Mouse (Mus musculus) layer of hippocampus, postnatal 25 days (tissue): ENCODE results near the gene D1Ertd622e. TPM values are rescaled to one million over a fixed set of nuclear protein-coding genes. Genes with fewer than 3 reads are reported as not detected.

Experiments
- DNase-seq, 2 experiments: peaks; one replicate each; pipeline ENCODE4 v3.0.0; 2022; ENCODE audit warnings: mixed read lengths in 2 of 2, low spot score in 1 of 2; ENCODE audit errors: extremely low spot score in 1 of 2
- total RNA-seq, 2 experiments: library from RNA; stranded (reverse); gene quantifications; 2 replicates each; pipeline ENCODE4 v1.2.3; 2021

Gene D1Ertd622e
- total RNA-seq = 10 to 100 TPM; 41.7 to 48.0 TPM

GRCm38 (mm10) chr1:97661406-97662241, at the start of gene D1Ertd622e:
Gene D1Ertd622e, minus strand, starts transcription at chr1:97662074.
- DNase-seq = peak; percentile 62 to 74

GRCm38 (mm10) chr1:97710520-97710919, 48.6 kb upstream of the D1Ertd622e start:
- no peak for DNase-seq

- DNase-seq = no peak
These were observed 43.5 kb upstream of the D1Ertd622e start for GRCm38 (mm10) chr1:97705389-97705788.

GRCm38 (mm10) chr1:97704646-97705045, 42.8 kb upstream of the D1Ertd622e start:
- no peak for DNase-seq

GRCm38 (mm10) chr1:97698956-97699570, 37.2 kb upstream of the D1Ertd622e start:
- no peak for DNase-seq

DNA sequence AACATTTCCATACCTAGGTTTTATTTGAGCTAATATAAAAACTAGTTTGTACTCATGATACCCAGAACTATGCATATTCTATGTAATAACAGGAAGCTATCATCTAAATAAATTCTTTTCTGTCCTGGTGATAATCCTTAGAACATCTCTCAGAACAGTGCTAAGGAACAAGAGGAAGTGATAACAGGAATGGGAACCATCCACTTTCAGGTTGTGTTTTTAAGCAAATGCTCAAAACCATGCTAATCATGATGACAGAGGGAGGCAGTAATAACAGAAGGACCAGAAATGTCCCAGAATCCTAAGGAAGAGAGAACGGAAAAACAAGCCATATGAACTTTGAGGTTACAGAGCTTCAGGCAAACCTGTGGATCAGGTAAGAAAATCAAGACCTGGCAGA, 35.4 kb upstream of the D1Ertd622e start:
- DNase-seq = no peak

DNA sequence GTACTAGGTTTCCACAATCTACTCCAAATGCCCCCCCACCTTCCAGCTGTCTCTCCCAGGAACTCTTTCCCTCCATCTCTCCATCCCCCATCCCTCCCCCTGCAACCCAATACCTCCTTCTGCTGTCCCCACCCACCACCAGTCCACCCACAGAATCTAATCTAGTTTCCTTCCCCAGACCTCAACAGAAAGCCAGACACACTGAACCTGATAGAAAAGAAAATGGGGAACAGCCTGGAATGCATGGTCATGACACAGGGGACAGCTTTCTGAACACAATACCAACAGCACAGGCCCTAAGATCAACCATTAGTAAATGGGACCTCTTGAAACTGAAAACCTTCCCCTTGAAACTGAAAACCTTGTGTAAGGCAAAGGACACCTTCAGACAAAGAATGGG, 32.0 kb upstream of the D1Ertd622e start:
- DNase-seq = no peak

GRCm38 (mm10) chr1:97688756-97689155, 26.9 kb upstream of the D1Ertd622e start:
- DNase-seq = peak in 1 of 2 experiments; percentile 56

GRCm38 (mm10) chr1:97676526-97677177, 14.8 kb upstream of the D1Ertd622e start:
- DNase-seq = no peak

- no peak for DNase-seq
These were observed 14.2 kb upstream of the D1Ertd622e start for GRCm38 (mm10) chr1:97676115-97676514.

GRCm38 (mm10) chr1:97672849-97673248, 11.0 kb upstream of the D1Ertd622e start:
- DNase-seq = no peak

DNA sequence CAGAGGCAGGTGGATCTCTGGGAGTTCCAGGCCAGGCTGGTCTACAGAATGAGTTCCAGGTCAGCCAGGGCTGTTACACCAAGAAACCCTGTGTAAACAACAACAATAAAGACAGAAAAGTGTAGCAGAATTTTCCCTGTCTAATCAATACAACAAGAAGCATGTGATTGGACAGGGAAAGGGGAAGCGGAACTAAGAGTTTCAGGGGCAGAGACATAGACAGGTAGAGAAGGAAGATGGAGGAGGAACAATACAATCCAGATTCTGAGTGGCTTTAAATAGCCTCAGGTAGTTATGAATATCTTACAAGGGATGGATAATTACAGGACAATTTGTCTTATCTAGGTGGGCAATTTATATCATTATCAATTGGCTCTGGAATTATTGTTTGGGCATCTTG, 5.4 kb upstream of the D1Ertd622e start:
- DNase-seq = no peak

GRCm38 (mm10) chr1:97662324-97662723, 450 bp upstream of the D1Ertd622e start:
- no peak for DNase-seq

DNA sequence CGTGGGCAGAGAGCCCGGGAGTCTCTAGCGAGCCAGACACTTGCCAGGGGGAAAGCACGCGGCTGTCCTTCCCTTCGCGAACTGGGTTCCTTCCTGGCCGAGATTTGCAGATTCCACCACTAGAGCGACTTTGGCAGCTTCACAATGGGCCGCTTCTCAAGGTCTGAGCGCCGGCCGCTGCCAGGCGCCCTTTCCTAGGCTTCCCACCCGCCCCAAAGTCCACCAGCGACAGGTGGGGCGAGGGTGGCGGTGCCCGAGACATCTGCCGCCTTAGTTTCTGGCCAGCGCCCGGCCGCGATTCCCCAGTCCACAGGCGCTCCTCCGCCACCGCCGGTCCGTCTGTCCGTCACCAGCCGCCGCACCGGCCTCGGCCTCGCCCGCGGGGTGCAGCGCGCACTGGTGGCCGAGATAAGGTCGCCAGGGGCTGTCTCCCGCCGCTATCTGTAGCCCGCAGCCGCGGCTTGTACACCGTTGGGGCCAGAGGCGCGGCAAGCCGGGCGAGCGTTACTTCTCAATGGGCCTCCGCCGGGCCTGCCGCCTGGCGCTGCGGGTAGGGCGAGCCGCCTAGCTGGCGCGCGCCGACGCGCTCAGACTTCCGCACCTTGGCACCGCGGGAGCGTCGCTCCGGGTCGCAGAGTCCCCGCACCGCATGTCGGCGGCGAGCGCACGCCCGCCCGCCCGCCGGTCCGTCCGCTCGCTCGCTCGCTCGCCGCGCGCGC, 1.0 kb downstream of the D1Ertd622e start:
- DNase-seq = peak; percentile 51 to 63

DNA sequence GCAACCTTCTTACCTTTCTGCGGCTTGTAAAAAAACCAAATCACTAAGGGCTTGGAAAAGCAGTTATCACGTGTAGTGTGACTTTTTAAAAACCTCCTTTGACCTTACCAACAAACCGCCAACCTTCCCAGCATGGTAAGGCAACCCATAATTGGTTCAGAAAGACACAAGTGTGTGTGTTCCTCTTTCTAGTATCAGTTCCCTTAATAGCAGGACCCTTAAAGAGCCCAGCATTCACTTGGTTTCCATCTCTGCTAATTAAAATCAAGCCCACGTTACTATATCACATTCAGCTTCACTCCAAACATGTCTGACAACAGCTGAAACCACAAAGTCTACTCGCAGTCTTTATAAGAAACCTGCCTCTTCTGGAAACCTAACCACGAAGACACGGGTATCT, 2.5 kb downstream of the D1Ertd622e start:
- no peak for DNase-seq

GRCm38 (mm10) chr1:97657786-97658185, 4.1 kb downstream of the D1Ertd622e start:
- DNase-seq = no peak

- DNase-seq = no peak
These were observed 4.7 kb downstream of the D1Ertd622e start for GRCm38 (mm10) chr1:97657201-97657600.

DNA sequence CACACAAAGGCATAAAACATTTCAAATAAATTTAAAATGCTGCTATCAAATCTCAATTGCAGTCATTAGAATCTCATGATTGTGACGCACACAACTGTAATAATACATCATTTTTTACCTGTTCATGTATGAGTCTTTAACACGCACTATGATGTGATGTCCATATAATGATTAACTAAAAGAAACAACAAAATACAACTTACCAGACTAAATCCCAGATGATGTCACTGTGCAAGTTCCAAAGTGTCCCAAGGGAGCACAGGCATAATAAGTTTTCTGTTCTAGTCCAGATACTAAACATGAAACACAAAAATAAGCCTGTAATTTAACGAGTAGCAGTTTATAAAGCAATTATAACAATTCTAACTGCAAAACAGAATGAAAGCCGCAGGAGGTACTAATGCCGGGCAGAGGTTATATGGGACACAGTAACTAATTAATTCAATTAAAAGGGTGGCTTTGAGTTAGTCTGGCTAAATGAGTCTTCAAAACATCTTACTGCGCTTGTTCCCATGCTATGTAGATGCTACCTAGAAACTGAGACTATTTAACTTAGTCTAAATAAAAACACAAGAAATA, 7.4 kb downstream of the D1Ertd622e start:
- no peak for DNase-seq

DNA sequence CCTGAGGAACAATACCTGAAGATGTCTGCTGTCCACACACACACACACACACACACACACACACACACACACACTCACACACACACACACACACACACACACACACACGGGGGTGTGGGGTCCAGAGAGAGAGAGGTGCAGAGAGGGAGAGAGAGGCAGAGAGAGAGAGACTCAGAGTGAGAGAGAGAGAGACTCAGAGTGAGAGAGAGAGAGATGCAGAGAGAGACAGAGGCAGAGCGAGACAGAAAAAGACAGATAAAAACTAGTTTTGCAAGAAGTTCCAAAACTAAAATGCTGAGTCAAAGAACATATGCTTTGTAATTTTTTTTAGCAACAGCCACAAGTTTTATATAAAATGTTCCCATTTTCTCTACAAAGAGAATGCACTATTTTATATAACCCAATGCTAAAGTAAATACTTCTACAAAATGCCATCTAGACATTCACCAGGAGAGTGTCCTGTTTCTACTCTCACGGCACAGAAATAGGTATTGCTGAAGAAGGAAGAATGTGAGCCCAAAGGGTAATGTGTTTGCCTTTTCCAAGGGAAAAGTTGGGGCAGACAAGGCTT, 11.2 kb downstream of the D1Ertd622e start:
- no peak for DNase-seq

GRCm38 (mm10) chr1:97650072-97650471, 11.8 kb downstream of the D1Ertd622e start:
- DNase-seq = no peak
